Mouse (Mus musculus): ENCODE results near the gene Wasf2. TPM values are rescaled to one million over a fixed set of nuclear protein-coding genes. Genes with fewer than 3 reads are reported as not detected.

Gene Wasf2
- polyA plus RNA-seq, 1 experiment from 2014 or later = 42.9 TPM

GRCm38 (mm10) chr4:133136946-133137345 is 6.6 kb downstream of the Wasf2 start:
- no peak for ATAC-seq
- Histone ChIP-seq H3K36me3 (ENCODE audit: poor library complexity, severe bottlenecking) (peaks cover 12% of the 10 kb centered on the region; the same call in 1 of the 2 replicates), H3K9ac (no peak overlapping the region), H3K4me1 (peaks cover 4% of the 10 kb centered on the region), H3K9me3 (replicated peaks) (no peaks in the 10 kb centered on the region), H3K27me3 (no peaks in the 10 kb centered on the region), H3K4me2 (no peak overlapping the region), H3K27ac (no peak overlapping the region), H3K4me3 (no peak overlapping the region)
- WGBS = 78% methylated on average over 1 of the region's 1 CpGs

GRCm38 (mm10) chr4:133138971-133139370 is 8.7 kb downstream of the Wasf2 start:
- Histone ChIP-seq H3K4me3 (no peak overlapping the region), H3K9me3 (replicated peaks) (no peaks in the 10 kb centered on the region), H3K4me2 (no peak overlapping the region), H3K36me3 (ENCODE audit: poor library complexity, severe bottlenecking) (peaks cover 10% of the 10 kb centered on the region; the same call in 1 of the 2 replicates), H3K4me1 (no peaks in the 10 kb centered on the region), H3K27ac (no peak overlapping the region), H3K9ac (no peak overlapping the region), H3K27me3 (no peaks in the 10 kb centered on the region)
- over 99% methylated on average over 4 of the region's 4 CpGs for whole genome bisulfite sequencing
- ATAC-seq = no peak

GRCm38 (mm10) chr4:133155006-133155405 is 24.7 kb downstream of the Wasf2 start:
- peaks cover 25% of the 10 kb centered on the region for H3K4me1 ChIP-seq
- ATAC-seq = no peak
- 94% methylated on average over 5 of the region's 5 CpGs for WGBS

GRCm38 (mm10) chr4:133155726-133156125 is 25.4 kb downstream of the Wasf2 start:
- Histone ChIP-seq H3K4me1 (peaks cover 32% of the 10 kb centered on the region), H3K27ac (no peak overlapping the region), H3K9ac (no peak overlapping the region), H3K4me2 (no peak overlapping the region), H3K27me3 (no peaks in the 10 kb centered on the region), H3K36me3 (ENCODE audit: poor library complexity, severe bottlenecking) (no peaks in the 10 kb centered on the region), H3K9me3 (replicated peaks) (no peaks in the 10 kb centered on the region), H3K4me3 (no peak overlapping the region)
- no peak for ATAC-seq
- WGBS = 91% methylated on average over 6 of the region's 6 CpGs

More at GRCm38 (mm10) chr4:133155006-133155405, 24.7 kb downstream of the Wasf2 start:
- Histone ChIP-seq H3K36me3 (ENCODE audit: poor library complexity, severe bottlenecking) (no peaks in the 10 kb centered on the region), H3K9ac (no peak overlapping the region), H3K9me3 (replicated peaks) (no peaks in the 10 kb centered on the region), H3K27me3 (no peaks in the 10 kb centered on the region), H3K4me3 (no peak overlapping the region), H3K4me2 (no peak overlapping the region), H3K27ac (no peak overlapping the region)

- no peak for ATAC-seq
- 87% methylated on average over 4 of the region's 4 CpGs for WGBS
- Histone ChIP-seq H3K4me3 (no peak overlapping the region), H3K9me3 (replicated peaks) (no peaks in the 10 kb centered on the region), H3K9ac (no peak overlapping the region), H3K27me3 (no peaks in the 10 kb centered on the region), H3K4me2 (no peak overlapping the region), H3K27ac (0 out of 2 replicates have a peak overlapping the region, but pooled peaks have one; percentile 20), H3K4me1 (peaks cover 36% of the 10 kb centered on the region), H3K36me3 (ENCODE audit: poor library complexity, severe bottlenecking) (no peaks in the 10 kb centered on the region)
These were observed 26.1 kb downstream of the Wasf2 start for GRCm38 (mm10) chr4:133156422-133156821.

GRCm38 (mm10) chr4:133156831-133157230 is 26.5 kb downstream of the Wasf2 start:
- H3K4me3 ChIP-seq = no peak overlapping the region
- H3K36me3 ChIP-seq (ENCODE audit: poor library complexity, severe bottlenecking) = no peaks in the 10 kb centered on the region
- 76% methylated on average over 10 of the region's 10 CpGs for WGBS
- 0 out of 2 replicates have a peak overlapping the region, but pooled peaks have one; percentile 20 for H3K27ac ChIP-seq
- H3K4me2 ChIP-seq = no peak overlapping the region
- H3K9ac ChIP-seq = no peak overlapping the region
- H3K9me3 ChIP-seq (replicated peaks) = no peaks in the 10 kb centered on the region
- peaks cover 36% of the 10 kb centered on the region for H3K4me1 ChIP-seq
- H3K27me3 ChIP-seq = no peaks in the 10 kb centered on the region
- no peak for ATAC-seq

GRCm38 (mm10) chr4:133159127-133159526 is 28.8 kb downstream of the Wasf2 start:
- no peak overlapping the region for H3K4me2 ChIP-seq
- WGBS = 67% methylated on average over 6 of the region's 6 CpGs
- no peak for ATAC-seq
- no peaks in the 10 kb centered on the region for H3K27me3 ChIP-seq
- no peaks in the 10 kb centered on the region for H3K36me3 ChIP-seq (ENCODE audit: poor library complexity, severe bottlenecking)
- no peak overlapping the region for H3K9ac ChIP-seq
- peaks cover 36% of the 10 kb centered on the region for H3K4me1 ChIP-seq
- H3K9me3 ChIP-seq (replicated peaks) = no peaks in the 10 kb centered on the region
- H3K4me3 ChIP-seq = no peak overlapping the region
- 0 out of 2 replicates have a peak overlapping the region, but pooled peaks have one; percentile 5 for H3K27ac ChIP-seq

- Histone ChIP-seq H3K4me3 (no peak overlapping the region), H3K36me3 (ENCODE audit: poor library complexity, severe bottlenecking) (no peaks in the 10 kb centered on the region), H3K9me3 (replicated peaks) (no peaks in the 10 kb centered on the region), H3K27ac (0 out of 2 replicates have a peak overlapping the region, but pooled peaks have one; percentile 10), H3K4me2 (no peak overlapping the region), H3K9ac (no peak overlapping the region), H3K27me3 (no peaks in the 10 kb centered on the region), H3K4me1 (peaks cover 36% of the 10 kb centered on the region)
- WGBS = 27% methylated on average over 4 of the region's 4 CpGs
- no peak for ATAC-seq
These were observed 29.3 kb downstream of the Wasf2 start for GRCm38 (mm10) chr4:133159646-133160045.

GRCm38 (mm10) chr4:133160211-133160610 is 29.9 kb downstream of the Wasf2 start:
- H3K4me1 ChIP-seq = peaks cover 36% of the 10 kb centered on the region
- 0 out of 2 replicates have a peak overlapping the region, but pooled peaks have one; percentile 10 for H3K27ac ChIP-seq
- no peak overlapping the region for H3K4me2 ChIP-seq
- H3K27me3 ChIP-seq = no peaks in the 10 kb centered on the region
- H3K9ac ChIP-seq = no peak overlapping the region
- ATAC-seq = no peak
- WGBS = 77% methylated on average over 8 of the region's 8 CpGs
- no peaks in the 10 kb centered on the region for H3K9me3 ChIP-seq (replicated peaks)
- H3K36me3 ChIP-seq (ENCODE audit: poor library complexity, severe bottlenecking) = no peaks in the 10 kb centered on the region
- H3K4me3 ChIP-seq = no peak overlapping the region

GRCm38 (mm10) chr4:133160821-133161220 is 30.5 kb downstream of the Wasf2 start:
- no peaks in the 10 kb centered on the region for H3K36me3 ChIP-seq (ENCODE audit: poor library complexity, severe bottlenecking)
- H3K4me2 ChIP-seq = no peak overlapping the region
- H3K27me3 ChIP-seq = no peaks in the 10 kb centered on the region
- no peak overlapping the region for H3K9ac ChIP-seq
- ATAC-seq = no peak
- 71% methylated on average over 4 of the region's 4 CpGs for WGBS
- no peak overlapping the region for H3K27ac ChIP-seq
- no peak overlapping the region for H3K4me3 ChIP-seq
- peaks cover 34% of the 10 kb centered on the region for H3K4me1 ChIP-seq
- no peaks in the 10 kb centered on the region for H3K9me3 ChIP-seq (replicated peaks)

- peaks cover 25% of the 10 kb centered on the region for H3K4me1 ChIP-seq
- WGBS = 70% methylated on average over 6 of the region's 6 CpGs
- H3K4me3 ChIP-seq = no peak overlapping the region
- H3K36me3 ChIP-seq (ENCODE audit: poor library complexity, severe bottlenecking) = no peaks in the 10 kb centered on the region
- H3K27me3 ChIP-seq = no peaks in the 10 kb centered on the region
- H3K4me2 ChIP-seq = no peak overlapping the region
- H3K9ac ChIP-seq = no peak overlapping the region
- 0 out of 2 replicates have a peak overlapping the region, but pooled peaks have one; percentile 22 for H3K27ac ChIP-seq
- no peak for ATAC-seq
- no peaks in the 10 kb centered on the region for H3K9me3 ChIP-seq (replicated peaks)
These were observed 31.9 kb downstream of the Wasf2 start for GRCm38 (mm10) chr4:133162196-133162595.

GRCm38 (mm10) chr4:133166773-133167172 is 36.5 kb downstream of the Wasf2 start:
- H3K27ac ChIP-seq = no peak overlapping the region
- WGBS = 92% methylated on average over 9 of the region's 9 CpGs
- H3K9ac ChIP-seq = no peak overlapping the region

More at GRCm38 (mm10) chr4:133166773-133167172, 36.5 kb downstream of the Wasf2 start:
- no peak overlapping the region for H3K4me2 ChIP-seq
- no peak overlapping the region for H3K4me3 ChIP-seq
- H3K4me1 ChIP-seq = peaks cover 11% of the 10 kb centered on the region; the same call in 1 of the 2 replicates
- no peaks in the 10 kb centered on the region for H3K27me3 ChIP-seq
- no peak for ATAC-seq
- no peaks in the 10 kb centered on the region for H3K9me3 ChIP-seq (replicated peaks)
- H3K36me3 ChIP-seq (ENCODE audit: poor library complexity, severe bottlenecking) = no peaks in the 10 kb centered on the region
